Mouse (Mus musculus): ENCODE results near the gene Sesn1. TPM values are rescaled to one million over a fixed set of nuclear protein-coding genes. Genes with fewer than 3 reads are reported as not detected.

Sesn1 gene
- total and polyA plus RNA-seq, 3 experiments, result 11.7 TPM; not detected in 1

DNA sequence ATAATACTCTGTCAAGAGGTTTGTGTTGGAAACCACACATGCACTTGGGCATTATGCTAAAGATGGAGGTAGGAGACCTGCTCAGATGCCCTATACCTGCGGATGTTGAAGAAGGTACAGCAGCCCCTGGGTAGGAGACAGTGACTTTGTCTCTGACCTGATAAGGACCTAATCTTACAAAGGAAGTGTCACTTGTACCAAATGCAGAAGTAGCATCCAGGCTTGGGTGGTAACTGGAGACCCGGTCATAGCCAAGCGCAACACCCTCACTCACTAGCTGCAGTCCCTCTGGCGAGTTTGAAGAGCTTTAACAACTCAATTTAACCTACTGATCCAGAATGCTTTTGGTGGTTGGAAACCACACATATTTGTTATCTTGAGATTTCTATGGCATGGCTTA lies 18.0 kb downstream of the Sesn1 start:
- TF ChIP-seq CTCF (IDR thresholded peaks at IDR 0.05 in 2 of 3, conservative IDR thresholded peaks at IDR 0.05 in 1 of 3; ENCODE audit: control insufficient read depth in 1 of 3, insufficient read depth in 1 of 3, low read depth in 2 of 3, low read length in 3 of 3, poor library complexity in 1 of 3, severe bottlenecking in 1 of 3) (no peak), POLR2AphosphoS5 (IDR thresholded peaks at IDR 0.05; ENCODE audit: borderline replicate concordance, low read depth, low read length) (no peak), POLR2A (IDR thresholded peaks at IDR 0.05; ENCODE audit: control insufficient read depth in 1 of 2, insufficient read depth in 1 of 2, low read depth in 1 of 2, low read length in 2 of 2, poor library complexity in 1 of 2) (no peak), ETS1 (IDR thresholded peaks at IDR 0.05; ENCODE audit: low read depth, low read length) (no peak), E2F4 (IDR thresholded peaks at IDR 0.05; ENCODE audit: borderline replicate concordance, low read depth, low read length) (no peak), KAT2A (conservative IDR thresholded peaks at IDR 0.05; ENCODE audit: low read depth, low read length) (no peak), ZNF384 (IDR thresholded peaks at IDR 0.05; ENCODE audit: low read depth, low read length) (no peak), RCOR1 (IDR thresholded peaks at IDR 0.05; ENCODE audit: low read depth, low read length) (peak; percentile 62), MAFK (IDR thresholded peaks at IDR 0.05; ENCODE audit: borderline replicate concordance, low read depth, low read length) (no peak), TBP (IDR thresholded peaks at IDR 0.05; ENCODE audit: low read depth, low read length) (0 out of 2 replicates have a peak, but pooled peaks have one; percentile 39), ZC3H11A (IDR thresholded peaks at IDR 0.05; ENCODE audit: low read depth, low read length) (no peak), MAX (IDR thresholded peaks at IDR 0.05; ENCODE audit: low read length) (no peak), ZKSCAN1 (IDR thresholded peaks at IDR 0.05; ENCODE audit: low read depth, low read length) (no peak), JUND (IDR thresholded peaks at IDR 0.05; ENCODE audit: low read depth, low read length) (no peak), NRF1 (IDR thresholded peaks at IDR 0.05; ENCODE audit: insufficient read depth, low read depth, low read length, poor library complexity, severe bottlenecking) (no peak), EP300 (IDR thresholded peaks at IDR 0.05; ENCODE audit: low read depth in 1 of 2, low read length in 2 of 2) (peak; percentile 64 to 88), TAL1 (IDR thresholded peaks at IDR 0.05; ENCODE audit: low read length) (peak; percentile 25; the same call in 1 of the 2 replicates), POLR2AphosphoS2 (IDR thresholded peaks at IDR 0.05; ENCODE audit: low read length) (no peak), ZMIZ1 (IDR thresholded peaks at IDR 0.05; ENCODE audit: low read depth, low read length) (no peak), TCF12 (IDR thresholded peaks at IDR 0.05; ENCODE audit: low read depth, low read length) (no peak), RAD21 (IDR thresholded peaks at IDR 0.05; ENCODE audit: low read depth, low read length) (no peak), GATA1 (IDR thresholded peaks at IDR 0.05; ENCODE audit: low read depth, low read length) (peak; percentile 87), MXI1 (IDR thresholded peaks at IDR 0.05; ENCODE audit: low read depth, low read length) (no peak), USF2 (IDR thresholded peaks at IDR 0.05; ENCODE audit: borderline replicate concordance in 1 of 2, insufficient read depth in 1 of 2, low read depth in 1 of 2, low read length in 2 of 2) (no peak), MYC (IDR thresholded peaks at IDR 0.05; ENCODE audit: low read depth, low read length) (no peak), MYB (IDR thresholded peaks at IDR 0.05; ENCODE audit: low read depth, low read length) (no peak), GABPA (IDR thresholded peaks at IDR 0.05; ENCODE audit: low read depth, low read length) (no peak), MAZ (IDR thresholded peaks at IDR 0.05; ENCODE audit: low read depth, low read length) (no peak), USF1 (IDR thresholded peaks at IDR 0.05; ENCODE audit: low read depth, low read length) (no peak), UBTF (IDR thresholded peaks at IDR 0.05; ENCODE audit: borderline replicate concordance, insufficient read depth, low read depth, low read length) (no peak)
- H3K9ac ChIP-seq (ENCODE audit: control insufficient read depth, low read depth, low read length, poor library complexity, severe bottlenecking), result no peak overlapping the region
- H3K4me1 ChIP-seq (ENCODE audit: control insufficient read depth in 1 of 2, insufficient read depth in 2 of 2, low read length in 2 of 2), result peaks cover 8 to 23% of the 10 kb centered on the region in 2 experiments
- H3K79me2 ChIP-seq (ENCODE audit: control insufficient read depth, insufficient read depth, low read length, poor library complexity), result peaks cover 2% of the 10 kb centered on the region; the same call in 1 of the 2 replicates
- H3K9me3 ChIP-seq (replicated peaks; ENCODE audit: insufficient read depth, low read length), result no peaks in the 10 kb centered on the region
- H3K27me3 ChIP-seq (ENCODE audit: control insufficient read depth in 1 of 2, insufficient read depth in 2 of 2, low read length in 2 of 2), result no peaks in the 10 kb centered on the region
- peak; percentile 81 for DNase-seq (ENCODE audit: low read depth, low spot score)
- H3K27ac ChIP-seq (ENCODE audit: control insufficient read depth, low read depth, low read length), result no peak overlapping the region
- peaks cover 0 to 22% of the 10 kb centered on the region in 2 experiments; a peak in 2 of 4 replicates for H3K36me3 ChIP-seq (ENCODE audit: control insufficient read depth in 1 of 2, insufficient read depth in 2 of 2, low read length in 2 of 2)
- no peak overlapping the region for H3K4me3 ChIP-seq (ENCODE audit: control insufficient read depth in 1 of 2, insufficient read depth in 1 of 2, low read depth in 2 of 2, low read length in 2 of 2)

Measured in MEL (cell line).